8 mouse cellular contexts compared by ENCODE assay signal in the genomic region with DNA sequence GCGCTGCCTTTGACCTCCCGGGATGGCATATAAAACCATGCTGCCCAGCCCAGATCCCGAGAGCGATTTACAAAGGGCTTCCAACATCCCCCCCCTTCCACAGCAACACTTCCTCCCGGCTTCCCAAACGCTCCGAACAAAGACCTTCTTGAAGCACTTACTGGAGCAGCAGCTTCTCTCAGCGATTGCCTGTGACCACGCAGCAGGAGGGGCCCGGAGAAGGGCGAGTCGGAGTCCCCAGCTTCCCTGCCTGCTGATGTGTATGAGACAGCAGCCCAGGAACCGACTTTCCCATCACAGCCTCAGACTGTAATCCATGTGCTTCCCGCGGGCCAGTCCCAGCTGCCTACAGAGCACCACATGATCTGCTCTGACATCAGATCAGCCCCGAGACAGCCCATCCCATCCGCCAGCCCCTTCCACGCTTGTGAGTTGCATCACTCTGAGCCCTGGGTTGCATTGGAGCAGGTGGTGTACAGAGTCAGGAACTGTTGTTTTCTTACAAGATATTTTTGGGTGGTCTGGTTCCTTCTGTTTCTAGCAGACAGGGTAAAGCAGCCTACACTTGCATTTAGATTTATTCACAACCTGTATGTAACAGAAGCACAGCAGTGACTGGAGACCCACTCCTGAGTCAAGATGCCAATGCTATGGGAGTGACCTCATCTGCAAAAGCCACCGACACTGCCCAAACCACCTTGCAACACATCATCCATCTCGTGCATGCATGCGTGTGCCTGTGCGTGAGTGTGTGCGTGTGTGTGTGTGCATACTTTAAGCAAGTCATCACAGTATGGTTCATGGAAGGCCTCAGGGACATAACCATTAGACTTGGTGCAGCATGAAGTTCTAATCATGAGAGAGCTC.
DNase-seq lines count a peak whose midpoint lies in the region; ATAC-seq lines count a peak whose summit lies in the region.

No protein-coding gene starts in this region.

- H3K9ac ChIP-seq in forebrain, embryonic 15.5 days (replicated peaks): peak overlapping the region; percentile 89

- H3K9me3 ChIP-seq in forebrain, embryonic 15.5 days: no peaks in the 10 kb centered on the region

- H3K4me3 ChIP-seq in forebrain, embryonic 15.5 days: peak overlapping the region; percentile 76

- intact Hi-C loops in heart, postnatal 10 days (cut with DNase I): no loop called here

- peak overlapping the region; percentile 68 for H3K4me2 ChIP-seq in forebrain, embryonic 15.5 days (replicated peaks)

- peak; percentile 99 for ATAC-seq in forebrain, embryonic 15.5 days (replicated peaks)

- H3K27ac ChIP-seq in forebrain, embryonic 15.5 days (replicated peaks): peak overlapping the region; percentile 97

- H3K36me3 ChIP-seq in forebrain, embryonic 15.5 days: no peaks in the 10 kb centered on the region

- peaks cover 37% of the 10 kb centered on the region for H3K4me1 ChIP-seq in forebrain, embryonic 15.5 days

- WGBS in forebrain, embryonic 15.5 days: 16% methylated on average over 23 of the region's 23 CpGs

- DNase-seq in NIH3T3 (ENCODE audit: low read depth): peak; percentile 88
- DNase-seq in cerebellum, adult 11-12 months: peak; percentile 69
- DNase-seq in heart, postnatal 10 days: peak; percentile 74 to 77
- DNase-seq in layer of hippocampus, postnatal 36 days: peak; percentile 85
- DNase-seq in lung, postnatal 10 days: peak; percentile 75
- DNase-seq in retina, embryonic 14.5 days (ENCODE audit: low spot score): peak; percentile 93
- DNase-seq in T-cell, adult 2 months (ENCODE audit: low spot score): no peak

- H3K27me3 ChIP-seq in forebrain, embryonic 15.5 days: no peaks in the 10 kb centered on the region
